Mouse (Mus musculus): ENCODE data around the gene Gpr173.
"Not testable (repeated sequence)": the region's sequence is repeated elsewhere in the genome, so short reads cannot be mapped to it uniquely, and the experiment has no call there.

The Gpr173 gene

GRCm38 (mm10) chrX:152368397-152369273, at the start of gene Gpr173:
Gpr173 (minus strand) TSS chrX:152368704.
- peak; percentile 24 for DNase-seq

GRCm38 (mm10) chrX:152403251-152403650, 34.7 kb upstream of the Gpr173 start:
- DNase-seq, result no peak

- no peak for DNase-seq
Observed at GRCm38 (mm10) chrX:152400096-152400495, 31.6 kb upstream of the Gpr173 start.

- DNase-seq, result no peak
Observed at GRCm38 (mm10) chrX:152368054-152368396, 479 bp downstream of the Gpr173 start.

- no peak for DNase-seq
Observed at GRCm38 (mm10) chrX:152366418-152366817, 2.1 kb downstream of the Gpr173 start.

- DNase-seq, result peak; percentile 20
Observed at GRCm38 (mm10) chrX:152352553-152353153, 15.9 kb downstream of the Gpr173 start.

GRCm38 (mm10) chrX:152347041-152347440, 21.5 kb downstream of the Gpr173 start:
- DNase-seq, result no peak

- no peak for DNase-seq
Observed at GRCm38 (mm10) chrX:152346587-152346986, 21.9 kb downstream of the Gpr173 start.

- DNase-seq, result no peak
Observed at GRCm38 (mm10) chrX:152342903-152343302, 25.6 kb downstream of the Gpr173 start.

- DNase-seq, result peak; percentile 87
Observed at GRCm38 (mm10) chrX:152342358-152342901, 26.1 kb downstream of the Gpr173 start, which contains the start of gene Tspyl2. Tspyl2 (minus strand) TSS chrX:152342425.

- DNase-seq, result peak; percentile 4
Observed at GRCm38 (mm10) chrX:152341496-152341895, 27.0 kb downstream of the Gpr173 start.

GRCm38 (mm10) chrX:152336546-152337332, 31.8 kb downstream of the Gpr173 start:
- peak; percentile 88 for DNase-seq

GRCm38 (mm10) chrX:152336123-152336522, 32.4 kb downstream of the Gpr173 start:
- DNase-seq, result not testable (repeated sequence)

GRCm38 (mm10) chrX:152329400-152329799, 39.1 kb downstream of the Gpr173 start:
- not testable (repeated sequence) for DNase-seq

- no peak for DNase-seq
Observed at GRCm38 (mm10) chrX:152327689-152328052, 40.8 kb downstream of the Gpr173 start.

GRCm38 (mm10) chrX:152326996-152327688, 41.4 kb downstream of the Gpr173 start, which contains the start of gene Kantr:
Kantr (minus strand) TSS chrX:152327495.
- DNase-seq, result peak; percentile 70

- DNase-seq, result no peak
Observed at GRCm38 (mm10) chrX:152323584-152323983, 44.9 kb downstream of the Gpr173 start.

GRCm38 (mm10) chrX:152322776-152323175, 45.7 kb downstream of the Gpr173 start:
- no peak for DNase-seq

GRCm38 (mm10) chrX:152320535-152320934, 48.0 kb downstream of the Gpr173 start:
- no peak for DNase-seq

GRCm38 (mm10) chrX:152307942-152308341, 60.6 kb downstream of the Gpr173 start:
- DNase-seq, result peak; percentile 25

- DNase-seq, result no peak
Observed at GRCm38 (mm10) chrX:152307371-152307770, 61.1 kb downstream of the Gpr173 start.

- DNase-seq, result no peak
Observed at GRCm38 (mm10) chrX:152306224-152306623, 62.3 kb downstream of the Gpr173 start.

Measured in kidney, adult 18-20 months (tissue).